ENCODE assay signal across 12 mouse cellular contexts in the genomic region with DNA sequence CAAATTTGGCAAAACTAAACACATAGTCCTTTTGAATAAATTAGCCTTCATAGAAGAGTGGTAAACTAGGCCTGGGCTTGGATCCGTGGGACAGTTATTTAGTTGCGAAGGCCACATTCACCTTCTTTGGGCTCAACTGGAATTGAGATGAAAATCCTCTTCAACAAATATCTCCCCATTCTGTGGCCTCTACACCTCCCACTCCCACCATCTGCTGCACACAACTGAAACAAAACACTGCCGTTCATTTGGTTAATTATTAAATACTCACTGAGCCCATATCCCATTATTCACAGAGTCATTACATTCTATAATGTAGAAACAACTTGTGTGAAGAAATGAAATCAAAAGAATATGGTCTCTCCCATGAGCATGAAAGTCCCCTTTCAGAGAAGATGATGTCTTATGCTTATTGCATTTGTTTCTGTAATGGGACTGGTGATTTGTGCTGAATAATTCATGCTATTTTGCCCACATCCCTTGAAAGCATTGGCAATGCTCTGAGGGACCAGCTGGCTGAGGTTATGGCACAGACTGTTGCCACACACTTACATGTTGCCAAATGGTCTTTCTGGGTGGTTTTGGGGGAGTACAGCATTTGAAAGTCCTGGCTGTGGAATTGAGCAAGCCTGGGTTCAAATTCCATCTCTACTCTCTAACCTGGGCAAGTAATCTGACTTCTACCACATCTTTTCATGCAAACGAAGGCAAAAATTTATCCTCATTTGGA.
DNase-seq lines count a peak whose midpoint lies in the region; ATAC-seq and TF ChIP-seq lines count a peak whose summit lies in the region.
"Had no signal": no experiment of that assay in that cellular context is flagged by ENCODE, and none has a peak within 500 bp of the region (broad histone marks: within the 10 kb centered on the region; RNA-seq: fewer than 3 reads in every experiment).

No protein-coding gene starts in this region.

- ATAC-seq in forebrain, postnatal 0 days, result peak; percentile 76
- ATAC-seq: intestine, embryonic 15.5 days had no signal

- H3K27ac ChIP-seq in forebrain, postnatal 0 days (ENCODE audit: low read depth, low read length), result no peak overlapping the region
- no peak overlapping the region for H3K27ac ChIP-seq in embryonic facial prominence, embryonic 10.5 days (replicated peaks)
- H3K27ac ChIP-seq: intestine, embryonic 15.5 days; macrophage had no signal

- peak; percentile 25 for DNase-seq in heart, adult 11 months
- no peak for DNase-seq in heart, postnatal 10 days
- DNase-seq in left cerebral cortex, postnatal 4 days, result peak; percentile 49
- no peak for DNase-seq in left cerebral cortex, adult 11 months (ENCODE audit: low spot score)
- peak; percentile 61 for DNase-seq in forebrain, postnatal 0 days
- peak; percentile 58 for DNase-seq in layer of hippocampus, adult 9-10 months (ENCODE audit: low spot score)
- DNase-seq in ovary, adult 18-20 months (ENCODE audit: low spot score), result no peak
- no peak for DNase-seq in embryonic facial prominence, embryonic 10.5 days (ENCODE audit: low spot score)
- DNase-seq: lung, adult 2 months; midbrain, embryonic 14.5 days had no signal

- no peak for TF ChIP-seq CTCF in forebrain, postnatal 0 days (IDR thresholded peaks at IDR 0.05; ENCODE audit: low read depth)

- WGBS in forebrain, postnatal 0 days, result 42% methylated on average over 4 of the region's 4 CpGs
- 86% methylated on average over 4 of the region's 4 CpGs for WGBS in embryonic facial prominence, embryonic 10.5 days

- H3K4me1 ChIP-seq in forebrain, postnatal 0 days (ENCODE audit: insufficient read depth), result no peaks in the 10 kb centered on the region
- H3K4me1 ChIP-seq in embryonic facial prominence, embryonic 10.5 days, result no peaks in the 10 kb centered on the region
- H3K4me1 ChIP-seq: intestine, embryonic 15.5 days had no signal

- no peak overlapping the region for H3K4me2 ChIP-seq in forebrain, postnatal 0 days (ENCODE audit: low read depth)
- H3K4me2 ChIP-seq: intestine, embryonic 15.5 days had no signal

- no peaks in the 10 kb centered on the region for H3K36me3 ChIP-seq in forebrain, postnatal 0 days (ENCODE audit: insufficient read depth)
- H3K36me3 ChIP-seq in embryonic facial prominence, embryonic 10.5 days (replicated peaks), result no peaks in the 10 kb centered on the region
- H3K36me3 ChIP-seq: intestine, embryonic 15.5 days had no signal

- no peak overlapping the region for H3K9ac ChIP-seq in forebrain, postnatal 0 days
- H3K9ac ChIP-seq: intestine, embryonic 15.5 days had no signal

- intact Hi-C loops in heart, postnatal 10 days (cut with DNase I), result no loop called here
- intact Hi-C loops in left cerebral cortex, postnatal 4 days (cut with DNase I), result no loop called here

- H3K4me3 ChIP-seq in forebrain, postnatal 0 days (ENCODE audit: low read depth, low read length), result no peak overlapping the region
- H3K4me3 ChIP-seq in embryonic facial prominence, embryonic 10.5 days, result no peak overlapping the region
- H3K4me3 ChIP-seq: intestine, embryonic 15.5 days had no signal

- no peaks in the 10 kb centered on the region for H3K9me3 ChIP-seq in forebrain, postnatal 0 days (ENCODE audit: low read length)
- H3K9me3 ChIP-seq in embryonic facial prominence, embryonic 10.5 days, result no peaks in the 10 kb centered on the region
- H3K9me3 ChIP-seq: intestine, embryonic 15.5 days had no signal

- no peaks in the 10 kb centered on the region for H3K27me3 ChIP-seq in forebrain, postnatal 0 days (ENCODE audit: insufficient read depth, low read length)
- no peaks in the 10 kb centered on the region for H3K27me3 ChIP-seq in embryonic facial prominence, embryonic 10.5 days (replicated peaks; ENCODE audit: low read depth, poor library complexity, severe bottlenecking)
- H3K27me3 ChIP-seq: intestine, embryonic 15.5 days had no signal

Comparison
In these comparisons a context has a peak if more than half of its experiments do, and no peak if none do; other contexts are left out.
1. DNase-seq: peak in heart, adult 11 months (single experiment), left cerebral cortex, postnatal 4 days (single experiment), forebrain, postnatal 0 days (single experiment) and layer of hippocampus, adult 9-10 months (single experiment); none in heart, postnatal 10 days (0 of 2), left cerebral cortex, adult 11 months (single experiment), ovary, adult 18-20 months (single experiment) and embryonic facial prominence, embryonic 10.5 days (single experiment).